Mouse (Mus musculus) layer of hippocampus, adult 2 months (tissue): ENCODE measurements around the gene Ap5m1. TPM values are rescaled to one million over a fixed set of nuclear protein-coding genes. Genes with fewer than 3 reads are reported as not detected.
"Not testable (repeated sequence)": the region's sequence is repeated elsewhere in the genome, so short reads cannot be mapped to it uniquely, and the experiment has no call there.

ENCODE experiments used
- DNase-seq, 2 experiments: peaks; one replicate each; pipeline ENCODE4 v3.0.0; 2022; ENCODE audit warnings: low spot score in 2 of 2
- H3K27ac ChIP-seq: fragments of 200-600 bp; 2 replicates; pipeline ENCODE4 v1.8.1; 2022
- H3K4me3 ChIP-seq: fragments of 200-600 bp; 2 replicates; pipeline ENCODE4 v1.8.1; 2022; ENCODE audit warnings: mild to moderate bottlenecking
- CTCF ChIP-seq: fragments of 200-600 bp; conservative IDR thresholded peaks from 2 replicates; pipeline ENCODE4 v1.8.1; 2022; ENCODE audit warnings: antibody characterized with exemption, mild to moderate bottlenecking, moderate library complexity
- total RNA-seq, 2 experiments: library from RNA; stranded (reverse); gene quantifications; 2 replicates each; pipeline ENCODE4 v1.2.3; 2021

Ap5m1 gene
- total RNA-seq, 2 experiments from 2014 or later = 20.4 to 23.0 TPM

DNA sequence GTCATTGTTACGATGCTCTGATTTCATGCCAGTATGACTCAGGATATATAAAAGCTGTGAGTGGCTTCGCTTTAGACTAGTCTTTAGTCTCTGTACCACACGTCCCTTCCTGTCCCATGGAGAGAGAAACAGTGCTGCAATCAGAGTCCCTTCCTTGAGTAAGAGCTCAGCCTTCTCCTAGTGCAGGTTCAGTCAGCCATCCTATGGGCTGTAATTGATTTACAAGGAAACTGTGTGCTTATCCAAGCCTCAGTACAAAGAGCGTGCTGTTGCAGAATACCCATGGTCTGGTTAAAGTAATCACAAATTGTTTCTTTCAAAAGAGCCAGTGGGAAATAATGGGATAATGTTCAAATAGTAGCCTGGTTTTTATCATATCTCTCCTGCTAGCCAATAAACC, 20.6 kb downstream of the Ap5m1 start:
- Histone ChIP-seq H3K4me3 (no peak overlapping the region), H3K27ac (no peak overlapping the region)
- TF ChIP-seq CTCF = no peak
- no peak for DNase-seq

GRCm38 (mm10) chr14:49088155-49089048, 22.5 kb downstream of the Ap5m1 start:
- no peak for TF ChIP-seq CTCF
- no peak for DNase-seq
- no peak overlapping the region for H3K4me3 ChIP-seq
- H3K27ac ChIP-seq = no peak overlapping the region

DNA sequence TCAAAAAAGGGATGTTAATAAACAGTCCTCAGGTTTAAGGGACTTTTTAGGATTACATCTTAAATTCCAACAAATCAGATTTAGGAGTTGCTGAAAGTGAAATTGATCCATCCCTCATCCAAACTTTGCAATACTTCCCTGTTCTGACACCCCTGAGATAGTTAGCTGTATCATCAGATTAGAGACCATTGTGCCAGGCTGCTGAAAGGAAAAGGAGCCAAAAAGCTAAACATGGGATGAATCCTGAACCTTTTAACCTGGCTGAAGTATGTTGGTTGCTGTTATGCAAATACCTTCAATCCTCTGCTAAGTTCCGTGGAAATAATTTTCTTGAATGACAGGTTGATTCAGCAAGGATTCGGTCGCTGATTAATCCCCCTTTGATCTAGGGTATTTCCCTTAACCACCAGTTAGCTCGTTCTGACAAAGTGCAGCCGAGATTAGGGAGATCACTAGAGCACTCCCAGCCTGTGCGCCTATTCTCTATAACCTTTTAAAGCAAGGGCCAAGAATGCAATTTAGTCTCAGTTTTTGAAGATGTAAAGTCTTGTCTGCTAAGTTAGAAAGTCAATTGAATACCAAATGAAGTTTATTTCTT, 23.7 kb downstream of the Ap5m1 start:
- DNase-seq = no peak
- H3K27ac ChIP-seq = no peak overlapping the region
- H3K4me3 ChIP-seq = no peak overlapping the region
- no peak for TF ChIP-seq CTCF

GRCm38 (mm10) chr14:49090102-49090501, 24.2 kb downstream of the Ap5m1 start:
- Histone ChIP-seq H3K27ac (no peak overlapping the region), H3K4me3 (no peak overlapping the region)
- no peak for TF ChIP-seq CTCF
- no peak for DNase-seq

DNA sequence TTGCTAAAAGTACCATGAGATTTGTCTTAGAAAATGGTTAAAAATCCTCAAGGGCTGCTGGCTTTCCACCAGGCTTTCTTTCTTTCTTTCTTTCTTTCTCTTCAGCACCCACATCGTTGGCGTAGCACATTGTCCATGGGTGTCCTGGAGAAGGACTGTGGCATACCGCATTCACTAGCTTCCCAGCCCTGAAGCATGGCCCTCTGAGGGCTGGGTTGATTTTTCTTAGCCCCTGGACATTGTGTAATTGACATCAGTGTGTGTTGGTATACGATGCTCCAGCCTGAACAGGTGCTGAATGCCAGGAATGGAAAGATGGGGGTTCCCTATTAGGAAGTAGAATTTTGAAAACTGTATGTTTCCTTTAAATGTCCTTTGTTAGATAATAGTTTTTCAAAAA, 25.4 kb downstream of the Ap5m1 start:
- TF ChIP-seq CTCF = no peak
- Histone ChIP-seq H3K4me3 (no peak overlapping the region), H3K27ac (no peak overlapping the region)
- DNase-seq = no peak

DNA sequence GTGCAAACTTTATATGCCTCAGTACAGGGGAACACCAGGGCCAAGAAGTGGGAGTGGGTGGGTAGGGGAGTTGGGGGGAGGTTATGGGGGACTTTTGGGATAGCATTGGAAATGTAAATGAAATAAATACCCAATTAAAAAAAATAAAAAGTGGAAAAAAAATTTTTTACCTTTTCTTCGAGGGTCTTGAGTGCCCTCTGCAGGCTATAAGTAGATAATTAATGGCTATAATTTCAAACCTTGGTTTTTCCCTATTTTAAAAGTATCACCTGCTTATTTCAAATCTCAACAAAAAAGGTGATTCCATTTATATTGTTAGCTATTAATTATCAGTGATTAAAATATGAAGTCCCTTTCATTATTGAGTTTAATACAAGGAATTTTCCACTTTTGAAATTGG, 25.9 kb downstream of the Ap5m1 start:
- TF ChIP-seq CTCF = peak; percentile 75

GRCm38 (mm10) chr14:49118381-49118780, 52.5 kb downstream of the Ap5m1 start:
- Histone ChIP-seq H3K27ac (no peak overlapping the region), H3K4me3 (no peak overlapping the region)
- TF ChIP-seq CTCF = peak; percentile 96
- DNase-seq = peak; percentile 45 to 85

More for the DNA sequence above, 25.9 kb downstream of the Ap5m1 start:
- not testable (repeated sequence) for DNase-seq, H3K4me3 ChIP-seq, H3K27ac ChIP-seq

DNA sequence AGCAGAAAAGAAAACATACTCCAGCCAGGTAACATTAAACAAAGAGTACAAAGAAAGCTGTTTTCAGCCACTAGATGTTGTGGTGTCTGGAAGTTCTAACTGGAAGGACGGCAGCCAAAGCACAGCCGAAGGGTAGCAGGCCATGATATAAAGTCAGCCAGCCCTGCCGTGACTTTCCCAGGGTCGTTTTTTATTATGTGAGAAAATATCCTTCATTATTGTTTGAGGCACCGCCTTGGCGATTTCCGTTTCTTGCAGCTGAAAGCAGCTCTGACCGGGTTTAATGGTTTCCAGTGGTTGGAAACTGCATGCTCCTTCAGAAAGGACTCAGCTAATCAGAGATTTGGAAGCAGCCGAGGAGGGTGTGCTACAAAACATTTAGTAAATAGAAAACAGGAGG, 55.8 kb downstream of the Ap5m1 start:
- no peak for DNase-seq
- Histone ChIP-seq H3K27ac (no peak overlapping the region), H3K4me3 (no peak overlapping the region)
- no peak for TF ChIP-seq CTCF

- DNase-seq = no peak
- Histone ChIP-seq H3K4me3 (peak overlapping the region; percentile 42), H3K27ac (no peak overlapping the region)
- no peak for TF ChIP-seq CTCF
Measured at GRCm38 (mm10) chr14:49127162-49127779, 61.4 kb downstream of the Ap5m1 start.

- no peak for TF ChIP-seq CTCF
- no peak overlapping the region for H3K27ac ChIP-seq
- H3K4me3 ChIP-seq = no peak overlapping the region
- no peak for DNase-seq
Measured at GRCm38 (mm10) chr14:49128544-49129263, 62.8 kb downstream of the Ap5m1 start.

- DNase-seq = no peak
- TF ChIP-seq CTCF = no peak
- Histone ChIP-seq H3K4me3 (no peak overlapping the region), H3K27ac (no peak overlapping the region)
Measured at GRCm38 (mm10) chr14:49132391-49132790, 66.5 kb downstream of the Ap5m1 start.

DNA sequence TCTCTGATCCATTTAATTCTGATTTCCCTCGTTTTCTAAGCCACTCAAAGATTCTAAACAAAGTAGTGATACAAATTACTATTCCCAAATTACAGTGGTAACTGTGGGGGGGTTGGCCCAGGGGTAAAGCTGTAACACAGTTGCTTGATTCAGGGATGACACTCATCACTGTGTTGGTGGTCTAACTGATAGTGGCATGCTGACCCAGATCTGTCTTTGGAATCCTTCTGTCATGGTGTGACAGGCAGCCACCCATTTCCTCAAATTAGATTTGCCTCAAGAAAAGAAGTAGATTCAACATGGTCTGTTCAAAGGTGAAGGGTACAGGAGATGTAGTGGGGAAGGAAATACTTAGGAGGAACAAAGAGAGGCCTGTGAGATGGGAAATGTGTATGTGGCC, 72.3 kb downstream of the Ap5m1 start:
- no peak for DNase-seq
- Histone ChIP-seq H3K27ac (no peak overlapping the region), H3K4me3 (no peak overlapping the region)
- TF ChIP-seq CTCF = no peak

GRCm38 (mm10) chr14:49140756-49141155, 74.9 kb downstream of the Ap5m1 start:
- H3K4me3 ChIP-seq = no peak overlapping the region
- no peak for TF ChIP-seq CTCF
- DNase-seq = no peak
- no peak overlapping the region for H3K27ac ChIP-seq

Other genes starting within 250 kb of the Ap5m1 start
- gene Exoc5, start 556 bp downstream of the Ap5m1 start, total RNA-seq = 10 to 100 TPM; 52.2 to 55.6 TPM
- gene Naa30, start 106.1 kb downstream of the Ap5m1 start, total RNA-seq = 10 to 100 TPM; 38.5 to 45.2 TPM
- not detected for gene ccdc198, start 179.4 kb downstream of the Ap5m1 start, total RNA-seq